Mouse (Mus musculus) hindbrain, embryonic 13.5 days (tissue): ENCODE measurements around the gene Tyw1. TPM values are rescaled to one million over a fixed set of nuclear protein-coding genes. Genes with fewer than 3 reads are reported as not detected.
"Not testable (repeated sequence)": the region's sequence is repeated elsewhere in the genome, so short reads cannot be mapped to it uniquely, and the experiment has no call there.

ENCODE experiments used
- ATAC-seq: fragments of 200-750 bp; cut with Nextera tagmentation; 2 replicates; pipeline ENCODE4 v1.8.0; 2017; ENCODE audit warnings: moderate TSS enrichment; ENCODE audit not compliant: low FRiP score
- H3K27ac ChIP-seq: fragments of 300-500 bp; sonication (generic); 2 replicates; pipeline ENCODE4 v1.5.1; 2015; ENCODE audit warnings: inconsistent platforms, mild to moderate bottlenecking, moderate library complexity
- H3K27me3 ChIP-seq: fragments of 300-500 bp; sonication (generic); 2 replicates; pipeline ENCODE4 v1.6.1; 2015; ENCODE audit warnings: mild to moderate bottlenecking, inconsistent platforms
- H3K36me3 ChIP-seq: fragments of 300-500 bp; sonication (generic); 2 replicates; pipeline ENCODE4 v1.6.1; 2015; ENCODE audit warnings: mild to moderate bottlenecking, inconsistent platforms
- H3K4me1 ChIP-seq: fragments of 300-500 bp; sonication (generic); replicated peaks from 2 replicates; pipeline ENCODE4 v1.6.1; 2015; ENCODE audit warnings: inconsistent platforms
- H3K4me2 ChIP-seq: fragments of 300-500 bp; sonication (generic); 2 replicates; pipeline ENCODE4 v1.6.1; 2015; ENCODE audit warnings: inconsistent platforms, mild to moderate bottlenecking, moderate library complexity
- H3K4me3 ChIP-seq: fragments of 300-500 bp; sonication (generic); 2 replicates; pipeline ENCODE4 v1.5.1; 2015; ENCODE audit warnings: mild to moderate bottlenecking, inconsistent platforms
- H3K9ac ChIP-seq: fragments of 300-500 bp; sonication (generic); 2 replicates; pipeline ENCODE4 v1.6.1; 2015; ENCODE audit warnings: mild to moderate bottlenecking, inconsistent platforms
- H3K9me3 ChIP-seq: fragments of 300-500 bp; sonication (generic); 2 replicates; pipeline ENCODE4 v1.6.1; 2016; ENCODE audit warnings: inconsistent platforms
- WGBS: fragments of 180-500 bp; shearing (Covaris S2); methylation state at CpG from one replicate; pipeline ENCODE4 v1.1.7; 2015; 5-methylcytosine and 5-hydroxymethylcytosine counted together
- polyA plus RNA-seq: library from polyadenylated mRNA; unstranded; fragments of >200 nt; fragmentation: Nextera tagmentation; extraction: Ambion mirVana; gene quantifications from 2 replicates; pipeline ENCODE4 v1.2.1, GENCODE M21; 2015

Gene Tyw1
- polyA plus RNA-seq, 1 experiment from 2014 or later: 24.6 TPM

GRCm38 (mm10) chr5:130239236-130239635 lies 16.2 kb upstream of the Tyw1 start:
- H3K36me3 ChIP-seq: peaks cover 96% of the 10 kb centered on the region
- H3K27ac ChIP-seq: no peak overlapping the region
- H3K9me3 ChIP-seq: no peaks in the 10 kb centered on the region
- no peak overlapping the region for H3K9ac ChIP-seq
- H3K4me2 ChIP-seq: no peak overlapping the region
- no peaks in the 10 kb centered on the region for H3K27me3 ChIP-seq
- H3K4me1 ChIP-seq: no peaks in the 10 kb centered on the region
- no peak for ATAC-seq
- WGBS: 98% methylated on average over 7 of the region's 7 CpGs
- H3K4me3 ChIP-seq: no peak overlapping the region

GRCm38 (mm10) chr5:130239856-130240255 lies 15.6 kb upstream of the Tyw1 start:
- Histone ChIP-seq H3K4me3 (no peak overlapping the region), H3K27me3 (no peaks in the 10 kb centered on the region), H3K4me2 (no peak overlapping the region), H3K27ac (no peak overlapping the region), H3K9ac (no peak overlapping the region), H3K4me1 (no peaks in the 10 kb centered on the region), H3K9me3 (no peaks in the 10 kb centered on the region), H3K36me3 (peaks cover 96% of the 10 kb centered on the region)
- 96% methylated on average over 2 of the region's 2 CpGs for WGBS
- no peak for ATAC-seq

GRCm38 (mm10) chr5:130241426-130241825 lies 14.0 kb upstream of the Tyw1 start:
- peaks cover 95% of the 10 kb centered on the region for H3K36me3 ChIP-seq
- H3K4me2 ChIP-seq: no peak overlapping the region
- no peak overlapping the region for H3K9ac ChIP-seq
- no peaks in the 10 kb centered on the region for H3K4me1 ChIP-seq
- ATAC-seq: no peak
- 95% methylated on average over 12 of the region's 12 CpGs for WGBS
- no peaks in the 10 kb centered on the region for H3K9me3 ChIP-seq
- no peaks in the 10 kb centered on the region for H3K27me3 ChIP-seq
- H3K27ac ChIP-seq: no peak overlapping the region
- no peak overlapping the region for H3K4me3 ChIP-seq

- 85% methylated on average over 5 of the region's 5 CpGs for WGBS
- Histone ChIP-seq H3K36me3 (peaks cover 96% of the 10 kb centered on the region), H3K4me2 (no peak overlapping the region), H3K9me3 (no peaks in the 10 kb centered on the region), H3K27me3 (no peaks in the 10 kb centered on the region), H3K9ac (no peak overlapping the region), H3K4me3 (no peak overlapping the region), H3K27ac (no peak overlapping the region), H3K4me1 (no peaks in the 10 kb centered on the region)
- no peak for ATAC-seq
Observed at GRCm38 (mm10) chr5:130247823-130248222, 7.6 kb upstream of the Tyw1 start.

GRCm38 (mm10) chr5:130254164-130255016 lies 1.0 kb upstream of the Tyw1 start:
- peak overlapping the region; percentile 65 for H3K4me3 ChIP-seq
- H3K4me2 ChIP-seq: peak overlapping the region; percentile 76
- H3K9ac ChIP-seq: peak overlapping the region; percentile 83
- H3K27ac ChIP-seq: peak overlapping the region; percentile 87
- H3K4me1 ChIP-seq: peaks cover 34% of the 10 kb centered on the region
- no peak for ATAC-seq
- 18% methylated on average over 19 of the region's 19 CpGs for WGBS
- peaks cover 42% of the 10 kb centered on the region for H3K36me3 ChIP-seq
- no peaks in the 10 kb centered on the region for H3K9me3 ChIP-seq
- H3K27me3 ChIP-seq: no peaks in the 10 kb centered on the region

GRCm38 (mm10) chr5:130255799-130256525 lies 543 bp downstream of the Tyw1 start:
- Histone ChIP-seq H3K36me3 (peaks cover 31% of the 10 kb centered on the region), H3K4me3 (peak overlapping the region; percentile 74), H3K4me1 (peaks cover 34% of the 10 kb centered on the region), H3K4me2 (peak overlapping the region; percentile 76)
- 33% methylated on average over 20 of the region's 20 CpGs for WGBS
- H3K9ac ChIP-seq, H3K27me3 ChIP-seq, H3K9me3 ChIP-seq, H3K27ac ChIP-seq: not testable (repeated sequence)
- ATAC-seq: 0 out of 2 replicates have a peak, but pooled peaks have one; percentile 8

GRCm38 (mm10) chr5:130256678-130257271 lies 1.4 kb downstream of the Tyw1 start:
- H3K27me3 ChIP-seq: no peaks in the 10 kb centered on the region
- peak overlapping the region; percentile 87 for H3K27ac ChIP-seq
- under 1% methylated on average over 25 of the region's 25 CpGs for WGBS
- peak overlapping the region; percentile 76 for H3K4me2 ChIP-seq
- peaks cover 34% of the 10 kb centered on the region for H3K4me1 ChIP-seq
- H3K9me3 ChIP-seq: no peaks in the 10 kb centered on the region
- peak overlapping the region; percentile 82 for H3K9ac ChIP-seq
- ATAC-seq: peak; percentile 94
- H3K4me3 ChIP-seq: peak overlapping the region; percentile 74
- peaks cover 24% of the 10 kb centered on the region for H3K36me3 ChIP-seq

GRCm38 (mm10) chr5:130257303-130257702 lies 1.9 kb downstream of the Tyw1 start:
- Histone ChIP-seq H3K4me1 (peaks cover 34% of the 10 kb centered on the region), H3K9ac (peak overlapping the region; percentile 82), H3K27ac (peak overlapping the region; percentile 87), H3K4me3 (peak overlapping the region; percentile 74), H3K27me3 (no peaks in the 10 kb centered on the region), H3K9me3 (no peaks in the 10 kb centered on the region), H3K4me2 (peak overlapping the region; percentile 76), H3K36me3 (peaks cover 20% of the 10 kb centered on the region)
- WGBS: 12% methylated on average over 8 of the region's 8 CpGs
- no peak for ATAC-seq

- no peak overlapping the region for H3K9ac ChIP-seq
- no peaks in the 10 kb centered on the region for H3K4me1 ChIP-seq
- peaks cover 51% of the 10 kb centered on the region for H3K36me3 ChIP-seq
- H3K4me3 ChIP-seq: no peak overlapping the region
- no peaks in the 10 kb centered on the region for H3K9me3 ChIP-seq
- H3K27ac ChIP-seq: no peak overlapping the region
- no peaks in the 10 kb centered on the region for H3K27me3 ChIP-seq
- H3K4me2 ChIP-seq: no peak overlapping the region
- no peak for ATAC-seq
- 81% methylated on average over 11 of the region's 11 CpGs for WGBS
Observed at GRCm38 (mm10) chr5:130263454-130263853, 8.0 kb downstream of the Tyw1 start.

- Histone ChIP-seq H3K9ac (no peak overlapping the region), H3K4me2 (no peak overlapping the region), H3K4me1 (no peaks in the 10 kb centered on the region), H3K36me3 (peaks cover 58% of the 10 kb centered on the region), H3K27me3 (no peaks in the 10 kb centered on the region), H3K27ac (no peak overlapping the region), H3K4me3 (no peak overlapping the region), H3K9me3 (no peaks in the 10 kb centered on the region)
- 93% methylated on average over 6 of the region's 6 CpGs for WGBS
- no peak for ATAC-seq
Observed at GRCm38 (mm10) chr5:130264433-130265005, 9.1 kb downstream of the Tyw1 start.

GRCm38 (mm10) chr5:130266651-130267050 lies 11.2 kb downstream of the Tyw1 start:
- H3K27me3 ChIP-seq: no peaks in the 10 kb centered on the region
- ATAC-seq: no peak
- H3K4me3 ChIP-seq: no peak overlapping the region
- no peak overlapping the region for H3K9ac ChIP-seq
- H3K9me3 ChIP-seq: no peaks in the 10 kb centered on the region
- H3K4me2 ChIP-seq: no peak overlapping the region
- WGBS: 89% methylated on average over 7 of the region's 7 CpGs
- no peaks in the 10 kb centered on the region for H3K4me1 ChIP-seq
- no peak overlapping the region for H3K27ac ChIP-seq
- H3K36me3 ChIP-seq: peaks cover 72% of the 10 kb centered on the region

- no peak overlapping the region for H3K4me2 ChIP-seq
- no peaks in the 10 kb centered on the region for H3K4me1 ChIP-seq
- no peaks in the 10 kb centered on the region for H3K27me3 ChIP-seq
- H3K9ac ChIP-seq: no peak overlapping the region
- no peak for ATAC-seq
- no peak overlapping the region for H3K27ac ChIP-seq
- peaks cover 77% of the 10 kb centered on the region for H3K36me3 ChIP-seq
- no peak overlapping the region for H3K4me3 ChIP-seq
- no peaks in the 10 kb centered on the region for H3K9me3 ChIP-seq
- whole genome bisulfite sequencing: 88% methylated on average over 1 of the region's 1 CpGs
Observed at GRCm38 (mm10) chr5:130267316-130267715, 11.9 kb downstream of the Tyw1 start.
